Mouse (Mus musculus): ENCODE data around the gene Fnip1. TPM values are rescaled to one million over a fixed set of nuclear protein-coding genes. Genes with fewer than 3 reads are reported as not detected.

Gene Fnip1
- polyA plus RNA-seq (2015; fragmentation: Nextera tagmentation; extraction: Ambion mirVana) = 6.9 and 7.2 TPM in 2 replicates

GRCm38 (mm10) chr11:54437823-54438337, at the start of gene Fnip1:
Fnip1 (plus strand) TSS chr11:54438199.

DNA sequence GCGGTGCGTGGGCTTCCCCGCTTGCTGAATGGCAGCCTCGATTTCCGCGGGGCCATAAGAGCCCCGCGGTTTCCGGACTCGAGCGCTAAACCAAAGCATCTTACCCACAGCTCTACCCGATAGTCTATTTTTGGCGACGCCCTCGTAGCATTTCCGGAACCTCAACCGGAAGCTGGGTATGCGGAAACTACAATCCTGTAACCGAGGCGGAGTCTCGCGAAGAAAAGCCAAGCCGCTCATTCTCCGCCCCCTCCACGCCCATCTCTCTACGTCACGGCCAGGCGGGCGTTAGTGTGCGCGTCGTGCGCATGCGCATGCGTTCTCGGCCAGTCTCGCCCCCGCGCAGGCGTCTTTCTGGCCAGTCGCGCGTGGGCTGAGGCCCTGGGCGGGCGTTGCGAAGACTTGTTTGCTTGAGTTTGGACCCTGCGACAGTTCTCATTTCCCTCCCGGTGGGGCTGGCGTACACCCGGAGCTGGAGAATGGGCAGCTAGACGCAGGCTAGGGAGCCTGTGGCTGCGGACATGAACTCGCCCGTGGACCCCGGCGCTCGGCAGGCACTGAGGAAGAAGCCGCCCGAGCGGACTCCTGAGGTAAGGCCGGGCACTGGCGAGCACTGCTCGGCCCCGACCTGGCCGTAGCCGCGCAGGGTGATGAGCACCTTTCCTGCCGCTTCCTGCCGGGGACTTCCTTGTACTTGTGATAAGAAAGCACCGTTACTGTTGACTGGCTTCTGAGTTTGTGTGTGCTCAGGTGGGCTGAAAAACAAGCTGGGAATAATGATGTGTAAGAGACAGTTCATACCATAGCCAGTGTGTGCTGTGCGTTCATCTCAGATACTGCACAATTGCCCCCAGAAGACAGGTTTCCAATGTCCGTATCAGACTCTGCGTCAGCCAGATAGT, 84.8 kb downstream of the Fnip1 start, which contains the start of gene Rapgef6:
TSS of gene Rapgef6 (plus strand) at position 319 of the 902 bp plus-strand sequence.

Other genes with a start within 250 kb of the Fnip1 start
- not detected in 2 replicates for gene Csf2, start 188.5 kb upstream of the Fnip1 start, polyA plus RNA-seq (2015; fragmentation: Nextera tagmentation; extraction: Ambion mirVana)
- gene Il3, start 170.9 kb upstream of the Fnip1 start, polyA plus RNA-seq (2015; fragmentation: Nextera tagmentation; extraction: Ambion mirVana) = not detected in 2 replicates
- 61.5 and 69.2 TPM in 2 replicates for gene Acsl6, start 134.4 kb upstream of the Fnip1 start, polyA plus RNA-seq (2015; fragmentation: Nextera tagmentation; extraction: Ambion mirVana)
- gene Meikin, start 67.5 kb upstream of the Fnip1 start, polyA plus RNA-seq (2015; fragmentation: Nextera tagmentation; extraction: Ambion mirVana) = 0.10 TPM in 1 of 2 replicates, not detected in the other
- 26.3 and 29.4 TPM in 2 replicates for gene Rapgef6, start 84.6 kb downstream of the Fnip1 start, polyA plus RNA-seq (2015; fragmentation: Nextera tagmentation; extraction: Ambion mirVana)